Mouse (Mus musculus): ENCODE measurements at regions not wholly inside any gene's neighbourhood (a gene's known extent, or its start where the extent isn't known, plus 50 kb on each side); places are given as distances from the start of the nearest gene placed in this dataset.

- DNase-seq: peak; percentile 16
Measured at GRCm38 (mm10) chr13:84648056-84648455, 426.0 kb downstream of the Tmem161b start.

- DNase-seq: no peak
Measured at GRCm38 (mm10) chr13:84663967-84664366, 441.9 kb downstream of the Tmem161b start.

- DNase-seq: no peak
Measured at GRCm38 (mm10) chr13:84680971-84681370, 458.9 kb downstream of the Tmem161b start.

- peak; percentile 60 for DNase-seq
Measured at GRCm38 (mm10) chr13:84685930-84686329, 463.8 kb downstream of the Tmem161b start.

GRCm38 (mm10) chr13:84693462-84693861, 471.4 kb downstream of the Tmem161b start:
- DNase-seq: no peak

- no peak for DNase-seq
Measured at GRCm38 (mm10) chr13:84698472-84699080, 476.5 kb downstream of the Tmem161b start.

- DNase-seq: no peak
Measured at GRCm38 (mm10) chr13:84741231-84741630, 448.0 kb upstream of the Ccnh start.

GRCm38 (mm10) chr13:84748331-84748730, 440.9 kb upstream of the Ccnh start:
- DNase-seq: no peak

GRCm38 (mm10) chr13:84749214-84749613, 440.0 kb upstream of the Ccnh start:
- DNase-seq: no peak

GRCm38 (mm10) chr13:84750136-84750535, 439.1 kb upstream of the Ccnh start:
- no peak for DNase-seq

GRCm38 (mm10) chr13:84751576-84752490, 437.4 kb upstream of the Ccnh start:
- no peak for DNase-seq

GRCm38 (mm10) chr13:84752491-84752820, 436.8 kb upstream of the Ccnh start:
- no peak for DNase-seq

GRCm38 (mm10) chr13:84753751-84754500, 435.3 kb upstream of the Ccnh start:
- DNase-seq: no peak

- DNase-seq: no peak
Measured at GRCm38 (mm10) chr13:84754821-84755725, 434.1 kb upstream of the Ccnh start.

GRCm38 (mm10) chr13:84756796-84757335, 432.3 kb upstream of the Ccnh start:
- DNase-seq: no peak

GRCm38 (mm10) chr13:84757896-84758567, 431.2 kb upstream of the Ccnh start:
- no peak for DNase-seq

- DNase-seq: peak; percentile 62
Measured at GRCm38 (mm10) chr13:84758568-84758900, 430.7 kb upstream of the Ccnh start.

- no peak for DNase-seq
Measured at GRCm38 (mm10) chr13:84759061-84759460, 430.1 kb upstream of the Ccnh start.

- no peak for DNase-seq
Measured at GRCm38 (mm10) chr13:84760471-84760870, 428.7 kb upstream of the Ccnh start.

GRCm38 (mm10) chr13:84760978-84761377, 428.2 kb upstream of the Ccnh start:
- DNase-seq: no peak

- DNase-seq: no peak
Measured at GRCm38 (mm10) chr13:84761821-84762220, 427.4 kb upstream of the Ccnh start.

GRCm38 (mm10) chr13:84763916-84764315, 425.3 kb upstream of the Ccnh start:
- DNase-seq: no peak

All from thymus, postnatal 25 days (tissue).